Mouse (Mus musculus) cerebellum, adult 2 months (tissue): ENCODE results near the gene Ano8.
"Not testable (repeated sequence)": the region's sequence is repeated elsewhere in the genome, so short reads cannot be mapped to it uniquely, and the experiment has no call there.

ENCODE experiments used
- CTCF ChIP-seq: fragments of 200-500 bp; IDR thresholded peaks from 2 replicates; pipeline ENCODE4 v1.5.1; 2011; ENCODE audit warnings: low read depth, mild to moderate bottlenecking, control low read depth, low read length, moderate library complexity, borderline replicate concordance; ENCODE audit not compliant: insufficient read depth
- POLR2A ChIP-seq: fragments of 200-500 bp; IDR thresholded peaks from 2 replicates; pipeline ENCODE4 v1.6.1; 2011; ENCODE audit warnings: low read length, control low read depth, borderline replicate concordance; ENCODE audit not compliant: insufficient read depth

DNA sequence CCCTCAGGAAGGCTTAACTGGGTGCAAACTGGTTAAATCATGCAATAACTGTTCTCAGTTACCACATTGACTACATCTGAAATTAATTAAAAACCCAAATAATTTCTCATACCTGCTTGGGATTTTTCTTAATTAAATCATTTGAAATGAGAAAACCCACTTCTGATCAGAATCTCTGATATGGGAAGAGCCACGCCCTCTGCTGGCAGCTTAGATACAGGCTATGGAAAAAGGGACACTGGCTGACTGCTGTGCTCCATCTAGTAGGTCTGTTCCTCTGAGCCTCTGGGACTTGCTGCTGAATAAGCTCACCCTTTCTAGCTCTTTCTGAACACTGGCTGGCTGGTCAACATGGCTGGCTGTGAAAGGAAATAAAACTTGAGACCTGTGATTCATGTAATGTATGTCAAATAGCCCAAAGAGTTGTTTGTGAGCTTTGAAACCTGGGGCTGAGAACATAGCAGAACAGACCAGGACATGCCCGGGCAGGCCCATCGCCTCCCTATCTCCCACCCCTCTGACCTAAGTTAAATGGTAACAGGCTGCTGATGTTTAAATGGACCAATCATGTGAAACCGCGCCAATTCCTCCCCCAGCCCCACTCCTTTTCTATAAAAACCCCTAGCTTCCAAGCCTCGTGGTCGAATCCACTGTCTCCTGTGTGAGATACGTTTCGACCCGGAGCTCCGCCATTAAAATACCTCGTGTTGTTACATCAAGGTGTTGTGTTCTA lies 45.1 kb upstream of the Ano8 start:
- not testable (repeated sequence) for TF ChIP-seq POLR2A
- TF ChIP-seq CTCF, result peak; percentile 59
